Mouse (Mus musculus) heart, postnatal 0 days (tissue): ENCODE results near the gene Zfp715. TPM values are rescaled to one million over a fixed set of nuclear protein-coding genes. Genes with fewer than 3 reads are reported as not detected.
"Not testable (repeated sequence)": the region's sequence is repeated elsewhere in the genome, so short reads cannot be mapped to it uniquely, and the experiment has no call there.

Experiments used
- ATAC-seq: fragments of 200-750 bp; cut with Nextera tagmentation; 2 replicates; pipeline ENCODE4 v1.8.0; 2017; ENCODE audit warnings: low read depth, moderate number of reproducible peaks, moderate library complexity; ENCODE audit not compliant: insufficient read depth
- DNase-seq: peaks from one replicate; pipeline ENCODE4 v3.0.0-alpha.2; 2016; ENCODE audit warnings: low spot score
- H3K27ac ChIP-seq: fragments of 300-500 bp; sonication (generic); 2 replicates; pipeline ENCODE4 v1.5.1; 2014; ENCODE audit warnings: low read depth, mild to moderate bottlenecking
- H3K27me3 ChIP-seq: fragments of 300-500 bp; sonication (generic); 2 replicates; pipeline ENCODE4 v1.6.1; 2014; ENCODE audit warnings: low read length, mixed read lengths; ENCODE audit not compliant: control insufficient read depth, insufficient read depth
- H3K36me3 ChIP-seq: fragments of 300-500 bp; sonication (generic); replicated peaks from 2 replicates; pipeline ENCODE4 v1.6.1; 2014; ENCODE audit warnings: low read length, mixed read lengths; ENCODE audit not compliant: control insufficient read depth, insufficient read depth
- H3K4me1 ChIP-seq: fragments of 300-500 bp; sonication (generic); 2 replicates; pipeline ENCODE4 v1.6.1; 2014; ENCODE audit warnings: antibody characterized with exemption; ENCODE audit not compliant: control insufficient read depth, insufficient read depth
- H3K4me2 ChIP-seq: fragments of 300-500 bp; sonication (generic); 2 replicates; pipeline ENCODE4 v1.6.1; 2014; ENCODE audit warnings: low read depth, mild to moderate bottlenecking, low read length, moderate library complexity
- H3K4me3 ChIP-seq: fragments of 300-500 bp; sonication (generic); 2 replicates; pipeline ENCODE4 v1.5.1; 2014; ENCODE audit warnings: low read depth, low read length
- H3K9ac ChIP-seq: fragments of 300-500 bp; sonication (generic); replicated peaks from 2 replicates; pipeline ENCODE4 v1.6.1; 2014; ENCODE audit warnings: low read depth, low read length, mixed read lengths
- H3K9me3 ChIP-seq: fragments of 300-500 bp; sonication (generic); replicated peaks from 2 replicates; pipeline ENCODE4 v1.6.1; 2016; ENCODE audit warnings: low read length; ENCODE audit not compliant: control insufficient read depth
- CTCF ChIP-seq: IDR thresholded peaks from 2 replicates; pipeline ENCODE4 v1.5.1; 2016; ENCODE audit warnings: antibody characterized with exemption, control low read depth, low read depth
- EP300 ChIP-seq: IDR thresholded peaks from 2 replicates; pipeline ENCODE4 v1.6.1; 2016; ENCODE audit warnings: antibody characterized with exemption, low read depth
- WGBS: fragments of 180-500 bp; shearing (Covaris S2); extraction: QIAGEN DNeasy Blood & Tissue Kit; methylation state at CpG from one replicate; pipeline ENCODE4 v1.1.7; 2014; 5-methylcytosine and 5-hydroxymethylcytosine counted together
- polyA plus RNA-seq: library from polyadenylated mRNA; unstranded; fragments of >200 nt; fragmentation: Nextera tagmentation; extraction: Ambion mirVana; gene quantifications from 2 replicates; pipeline ENCODE4 v1.2.1, GENCODE M21; 2015
- total RNA-seq: library from RNA; depleted of rRNA; stranded (reverse); fragments of >200 nt; gene quantifications from 2 replicates; pipeline ENCODE4 v1.2.3, GENCODE M21; 2014; ENCODE audit warnings: low replicate concordance

Gene Zfp715
- total and polyA plus RNA-seq, 2 experiments from 2014 or later = 8.3 to 13.1 TPM

DNA sequence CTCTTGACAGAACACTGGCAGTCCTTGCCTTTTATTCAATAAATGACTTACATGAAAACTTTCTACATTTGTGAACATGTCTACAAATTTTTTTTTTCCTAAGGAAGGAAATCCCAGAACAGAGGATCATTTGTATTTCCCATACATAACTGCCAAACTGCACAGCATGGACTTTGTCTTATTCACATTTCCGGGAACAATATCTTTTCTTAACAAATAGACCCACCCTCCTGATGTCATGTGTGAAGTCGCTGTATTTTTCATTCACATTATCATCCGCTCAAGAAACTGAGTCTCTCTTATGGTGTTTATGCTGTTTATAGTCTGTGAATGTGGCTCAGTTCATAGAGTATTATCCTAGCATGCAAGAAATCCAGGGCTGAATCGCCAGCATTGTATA is 40.7 kb upstream of the Zfp715 start:
- Histone ChIP-seq H3K27me3 (no peaks in the 10 kb centered on the region), H3K27ac (no peak overlapping the region), H3K4me1 (no peaks in the 10 kb centered on the region), H3K9ac (no peak overlapping the region), H3K4me2 (no peak overlapping the region), H3K9me3 (no peaks in the 10 kb centered on the region), H3K4me3 (no peak overlapping the region), H3K36me3 (no peaks in the 10 kb centered on the region)
- ATAC-seq (no peak), DNase-seq (no peak)
- WGBS = 65% methylated on average over 4 of the region's 4 CpGs
- TF ChIP-seq EP300 (no peak), CTCF (no peak)

DNA sequence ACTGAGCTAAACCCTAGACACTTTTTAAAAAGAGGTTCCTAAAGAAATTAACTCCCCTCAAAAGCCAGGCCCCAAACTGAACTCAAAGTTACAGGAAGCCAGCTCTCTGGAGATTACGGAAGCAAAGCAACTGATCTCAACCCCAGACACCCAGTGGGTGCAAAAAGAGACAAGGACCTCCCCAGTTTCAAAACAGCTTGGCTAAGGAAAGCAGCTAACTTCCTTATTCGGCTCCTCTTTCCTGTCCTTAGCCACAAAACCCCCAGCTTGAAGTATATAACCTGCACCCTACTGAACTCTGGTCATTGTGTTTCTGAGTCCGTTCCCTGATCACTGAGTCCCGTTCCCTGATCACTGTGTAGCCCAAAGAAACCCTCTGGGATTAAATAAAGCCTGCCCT is 40.0 kb upstream of the Zfp715 start:
- Histone ChIP-seq H3K9ac (no peak overlapping the region), H3K4me3 (no peak overlapping the region), H3K27me3 (no peaks in the 10 kb centered on the region), H3K4me2 (no peak overlapping the region), H3K9me3 (no peaks in the 10 kb centered on the region), H3K36me3 (no peaks in the 10 kb centered on the region), H3K4me1 (no peaks in the 10 kb centered on the region), H3K27ac (no peak overlapping the region)
- WGBS = 55% methylated on average over 4 of the region's 4 CpGs
- DNase-seq = no peak
- no peak for ATAC-seq
- TF ChIP-seq EP300 (no peak), CTCF (no peak)

DNA sequence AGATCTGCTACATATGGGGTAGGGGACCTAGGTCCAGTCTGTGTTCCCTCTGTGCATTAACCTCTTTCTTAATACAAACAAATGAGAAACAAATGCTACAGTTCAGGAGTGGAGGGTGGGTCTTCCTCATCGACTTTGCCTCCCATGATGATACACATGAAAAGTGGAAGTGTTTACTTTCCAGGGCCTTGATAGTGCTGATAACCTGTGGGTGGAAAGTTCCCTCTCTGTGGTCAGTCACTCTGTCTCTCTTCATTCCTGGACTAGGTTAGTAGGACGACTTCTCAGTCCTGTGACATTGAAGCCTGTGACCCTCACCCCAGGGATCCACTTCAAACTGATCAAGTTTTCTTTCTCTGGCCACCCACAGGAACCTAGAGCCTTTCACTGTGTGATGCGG is 38.1 kb upstream of the Zfp715 start, which contains the start of gene Siglecf:
TSS of gene Siglecf (plus strand) at position 188 of the 400 bp plus-strand sequence.
- H3K27me3 ChIP-seq = no peaks in the 10 kb centered on the region
- TF ChIP-seq CTCF = no peak
- TF ChIP-seq EP300 = no peak
- no peak within 1 kb of the TSS for H3K4me2 ChIP-seq
- H3K9ac ChIP-seq = no peak within 1 kb of the TSS
- no peak for ATAC-seq
- H3K36me3 ChIP-seq = no peaks in the 10 kb centered on the region
- no peaks in the 10 kb centered on the region for H3K9me3 ChIP-seq
- H3K27ac ChIP-seq = no peak within 1 kb of the TSS
- H3K4me1 ChIP-seq = no peaks in the 10 kb centered on the region
- WGBS = 53% methylated on average over 3 of the region's 3 CpGs
- H3K4me3 ChIP-seq = no peak within 1 kb of the TSS
- no peak for DNase-seq

GRCm38 (mm10) chr7:43349623-43350022 is 36.5 kb upstream of the Zfp715 start:
- H3K36me3 ChIP-seq = not testable (repeated sequence)

DNA sequence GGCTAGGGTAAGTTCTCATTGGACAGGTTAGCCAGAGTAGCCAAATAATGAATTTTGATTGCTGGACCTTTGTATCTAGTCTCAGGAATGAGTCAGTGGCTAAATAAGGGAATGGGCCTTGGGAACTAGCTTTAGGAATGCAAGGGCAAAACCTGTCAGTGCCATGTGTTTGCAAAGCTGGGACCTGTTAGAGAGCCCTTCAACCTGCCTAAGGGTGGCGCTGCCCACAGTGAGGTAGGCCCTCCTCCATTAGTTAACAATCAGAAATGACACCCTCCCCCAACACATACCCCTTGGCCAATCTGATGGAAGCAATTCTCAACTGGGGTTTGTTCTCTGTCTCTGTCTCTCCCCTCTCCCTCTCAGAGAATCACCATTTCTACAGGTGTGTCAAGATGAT is 33.5 kb upstream of the Zfp715 start:
- H3K27me3 ChIP-seq = no peaks in the 10 kb centered on the region
- H3K4me2 ChIP-seq = no peak overlapping the region
- no peak overlapping the region for H3K9ac ChIP-seq
- no peaks in the 10 kb centered on the region for H3K9me3 ChIP-seq
- DNase-seq = no peak
- whole genome bisulfite sequencing = 57% methylated on average over 1 of the region's 1 CpGs
- H3K36me3 ChIP-seq = no peaks in the 10 kb centered on the region
- ATAC-seq = no peak
- H3K4me1 ChIP-seq = no peaks in the 10 kb centered on the region
- H3K27ac ChIP-seq = no peak overlapping the region
- no peak overlapping the region for H3K4me3 ChIP-seq
- TF ChIP-seq EP300 = no peak
- no peak for TF ChIP-seq CTCF

More at GRCm38 (mm10) chr7:43349623-43350022, 36.5 kb upstream of the Zfp715 start:
- H3K4me1 ChIP-seq, H3K4me3 ChIP-seq, H3K27me3 ChIP-seq, H3K4me2 ChIP-seq, H3K27ac ChIP-seq, H3K9ac ChIP-seq, DNase-seq, H3K9me3 ChIP-seq, ATAC-seq: not testable (repeated sequence)
- TF ChIP-seq CTCF = peak; percentile 30
- 57% methylated on average over 5 of the region's 5 CpGs for WGBS

GRCm38 (mm10) chr7:43346148-43346547 is 33.1 kb upstream of the Zfp715 start:
- Histone ChIP-seq H3K4me3 (no peak overlapping the region), H3K36me3 (no peaks in the 10 kb centered on the region), H3K27me3 (no peaks in the 10 kb centered on the region), H3K4me1 (no peaks in the 10 kb centered on the region), H3K4me2 (no peak overlapping the region), H3K9ac (no peak overlapping the region), H3K27ac (no peak overlapping the region), H3K9me3 (no peaks in the 10 kb centered on the region)
- TF ChIP-seq CTCF (no peak), EP300 (no peak)
- no peak for ATAC-seq
- 53% methylated on average over 4 of the region's 4 CpGs for WGBS
- no peak for DNase-seq
